Mouse (Mus musculus) cerebellum, adult 9-11 months (tissue): ENCODE results near the gene Izumo1.

ENCODE experiments used
- DNase-seq: peaks from one replicate; pipeline ENCODE4 v3.0.0; 2022

Izumo1 gene

GRCm38 (mm10) chr7:45619592-45619991 lies 2.0 kb upstream of the Izumo1 start:
- DNase-seq, result no peak

DNA sequence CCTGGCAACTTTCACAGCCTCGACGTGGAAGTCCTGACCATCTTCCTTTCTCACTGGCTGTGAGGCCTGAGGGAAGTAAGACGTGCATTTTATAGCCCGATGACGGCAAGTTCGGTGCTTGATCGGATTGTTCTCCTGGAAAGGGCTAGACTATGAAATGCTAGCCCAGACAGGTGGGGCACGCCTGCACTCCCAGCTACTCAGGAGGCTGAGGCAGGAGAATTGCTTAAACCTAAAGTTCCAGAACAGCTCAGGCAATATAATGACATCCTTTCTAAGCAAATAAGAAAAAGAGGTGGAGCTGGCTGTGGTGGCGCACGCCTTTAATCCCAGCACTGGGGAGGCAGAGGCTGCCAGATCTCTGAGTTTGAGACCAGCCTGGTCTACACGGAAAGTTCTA lies 1.9 kb downstream of the Izumo1 start:
- no peak for DNase-seq

DNA sequence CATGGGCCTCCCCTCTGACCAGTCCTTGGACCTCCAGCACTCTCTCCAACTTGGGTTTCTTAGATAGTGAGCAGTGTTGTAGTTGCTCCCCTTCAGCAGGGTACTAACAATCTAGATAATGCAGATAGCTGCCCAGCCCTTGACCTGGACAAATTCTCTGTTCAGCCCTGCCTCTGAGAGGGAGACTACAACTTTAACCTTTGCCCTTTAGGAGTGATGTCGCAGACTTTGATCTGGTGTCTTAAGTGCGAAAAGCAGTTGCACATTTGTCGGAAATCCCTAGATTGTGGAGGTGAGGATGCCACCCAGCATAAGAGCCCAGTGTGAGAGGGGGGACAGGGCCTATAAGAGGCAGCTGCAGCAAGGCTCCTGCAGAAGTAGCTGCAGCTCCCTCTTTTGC lies 3.1 kb downstream of the Izumo1 start:
- no peak for DNase-seq

DNA sequence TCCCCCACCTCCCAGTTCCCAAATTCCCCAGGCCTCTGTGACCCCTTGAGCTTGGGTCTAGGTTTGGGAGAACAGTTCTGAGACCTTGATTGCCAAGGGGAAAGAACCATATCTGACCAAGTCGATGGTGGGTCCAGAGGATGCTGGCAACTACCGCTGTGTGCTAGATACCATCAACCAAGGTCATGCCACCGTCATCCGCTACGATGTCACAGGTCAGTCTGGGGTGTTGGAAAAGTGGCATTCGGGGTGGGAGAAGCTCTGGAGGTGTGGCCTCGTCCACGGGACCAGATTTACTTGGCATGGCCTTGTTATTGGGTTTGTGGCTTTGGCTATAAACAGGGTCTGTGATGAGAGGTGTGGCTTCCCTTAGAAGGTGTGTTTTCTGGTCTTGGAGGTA lies 3.9 kb downstream of the Izumo1 start:
- DNase-seq, result peak; percentile 29

DNA sequence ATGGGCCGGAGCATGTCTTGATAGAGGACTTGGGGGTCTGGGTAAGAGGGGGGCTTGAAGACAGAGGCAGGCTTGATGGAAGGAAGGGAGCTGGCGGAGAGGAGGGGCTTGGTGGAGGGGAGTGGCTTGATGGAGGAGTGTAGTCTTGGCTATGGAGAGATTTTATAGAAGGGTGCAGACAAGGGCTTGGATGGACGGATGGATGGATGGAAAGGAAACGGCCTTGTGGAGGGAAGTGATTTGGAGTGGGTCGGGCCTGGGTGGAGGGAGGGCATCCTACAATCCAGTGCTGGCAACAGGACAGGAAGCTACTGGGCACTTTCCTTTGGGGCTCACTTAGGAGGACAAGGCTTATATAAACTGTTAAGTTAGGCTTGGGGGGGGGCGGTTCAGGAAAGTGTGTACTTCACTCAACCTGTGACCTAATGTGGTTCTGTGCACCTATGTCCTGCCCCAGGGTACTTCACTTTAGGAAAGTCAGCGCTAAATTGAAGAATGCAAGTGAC lies 5.0 kb downstream of the Izumo1 start:
- no peak for DNase-seq

DNA sequence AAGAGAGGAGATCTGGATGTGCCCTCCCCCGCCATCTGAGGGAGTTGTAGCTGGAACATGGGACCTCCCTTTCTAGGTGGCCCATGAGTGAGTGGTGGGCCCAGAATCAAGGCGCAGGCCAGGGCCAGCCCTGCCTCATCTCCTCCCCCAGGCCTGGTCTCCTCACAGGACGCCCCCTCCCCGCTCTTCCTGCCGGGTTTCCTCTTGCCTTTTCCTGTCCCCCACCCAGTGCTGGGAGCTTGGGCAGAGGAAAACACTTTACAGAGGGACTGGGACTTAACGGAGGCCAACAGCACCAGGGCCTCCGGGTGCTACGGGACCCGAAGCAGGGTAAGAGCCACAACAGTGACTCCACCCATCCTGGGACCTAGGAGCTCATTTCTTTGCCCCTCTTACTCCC lies 5.7 kb downstream of the Izumo1 start, which contains the start of gene Rasip1:
Gene Rasip1 (plus strand): TSS at position 228 of the 400 bp plus-strand sequence.
- DNase-seq, result no peak

DNA sequence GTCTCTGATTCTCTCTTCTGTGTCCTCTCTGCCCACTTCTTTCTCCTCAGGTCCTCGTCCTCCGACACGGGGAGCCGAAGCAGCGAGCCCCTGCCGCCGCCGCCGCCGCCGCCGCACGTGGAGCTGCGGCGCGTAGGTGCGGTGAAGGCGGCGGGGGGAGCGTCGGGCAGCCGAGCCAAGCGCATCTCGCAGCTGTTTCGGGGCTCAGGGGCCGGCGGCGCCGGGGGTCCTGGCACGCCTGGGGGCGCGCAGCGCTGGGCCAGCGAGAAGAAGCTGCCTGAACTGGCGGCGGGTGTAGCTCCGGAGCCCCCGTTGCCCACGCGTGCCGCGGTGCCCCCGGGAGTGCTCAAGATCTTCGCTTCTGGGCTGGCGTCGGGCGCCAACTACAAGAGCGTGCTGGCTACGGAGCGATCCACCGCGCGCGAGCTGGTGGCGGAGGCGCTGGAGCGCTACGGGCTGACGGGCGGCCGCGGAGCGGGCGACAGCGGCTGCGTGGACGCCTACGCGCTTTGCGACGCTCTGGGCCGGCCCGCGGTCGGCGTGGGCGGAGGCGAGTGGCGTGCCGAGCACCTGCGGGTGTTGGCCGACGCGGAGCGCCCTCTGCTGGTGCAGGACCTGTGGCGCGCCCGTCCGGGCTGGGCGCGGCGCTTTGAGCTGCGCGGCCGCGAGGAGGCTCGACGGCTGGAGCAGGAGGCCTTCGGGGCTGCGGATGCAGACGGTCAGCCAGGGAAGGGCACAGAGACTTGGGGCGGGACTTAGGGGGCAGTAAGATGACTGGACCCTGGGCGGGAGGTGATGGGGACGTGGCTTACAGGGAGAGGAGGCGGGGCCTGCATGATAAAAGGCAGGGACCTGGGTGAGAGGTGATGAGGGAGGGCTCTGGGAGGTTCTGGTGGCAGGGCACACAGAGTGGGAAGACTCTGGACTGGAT lies 7.0 kb downstream of the Izumo1 start:
- DNase-seq, result peak; percentile 94

- peak; percentile 66 for DNase-seq
These were observed 8.7 kb downstream of the Izumo1 start for GRCm38 (mm10) chr7:45630064-45630907.

GRCm38 (mm10) chr7:45632499-45632898 lies 10.9 kb downstream of the Izumo1 start:
- DNase-seq, result peak; percentile 85

GRCm38 (mm10) chr7:45634946-45635681 lies 13.5 kb downstream of the Izumo1 start:
- peak; percentile 43 for DNase-seq

GRCm38 (mm10) chr7:45635711-45636688 lies 14.4 kb downstream of the Izumo1 start:
- DNase-seq, result peak; percentile 53

DNA sequence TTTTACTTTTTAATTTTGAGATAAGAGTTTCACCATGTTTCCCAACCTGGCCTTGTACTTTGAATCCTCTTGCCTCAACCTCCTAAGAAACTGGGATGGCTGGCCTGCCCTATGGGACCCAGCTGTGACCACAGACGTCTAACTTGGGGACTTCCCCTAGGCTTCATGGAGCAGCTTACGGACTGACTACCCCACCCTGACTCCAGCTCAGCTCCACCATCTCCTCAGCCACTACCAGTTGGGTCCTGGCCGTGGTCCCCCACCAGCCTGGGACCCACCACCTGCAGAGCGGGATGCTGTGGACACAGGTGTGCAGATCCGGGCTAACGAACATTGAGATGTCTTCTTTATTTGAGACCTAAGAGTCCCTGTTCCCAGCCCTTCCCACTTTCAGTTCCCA lies 16.1 kb downstream of the Izumo1 start:
- peak; percentile 67 for DNase-seq

- DNase-seq, result peak; percentile 99
These were observed 17.2 kb downstream of the Izumo1 start for GRCm38 (mm10) chr7:45638623-45639401.

- peak; percentile 81 for DNase-seq
These were observed 18.0 kb downstream of the Izumo1 start, which contains the start of gene Mamstr for GRCm38 (mm10) chr7:45639561-45640027. Mamstr (plus strand) TSS chr7:45639977.

DNA sequence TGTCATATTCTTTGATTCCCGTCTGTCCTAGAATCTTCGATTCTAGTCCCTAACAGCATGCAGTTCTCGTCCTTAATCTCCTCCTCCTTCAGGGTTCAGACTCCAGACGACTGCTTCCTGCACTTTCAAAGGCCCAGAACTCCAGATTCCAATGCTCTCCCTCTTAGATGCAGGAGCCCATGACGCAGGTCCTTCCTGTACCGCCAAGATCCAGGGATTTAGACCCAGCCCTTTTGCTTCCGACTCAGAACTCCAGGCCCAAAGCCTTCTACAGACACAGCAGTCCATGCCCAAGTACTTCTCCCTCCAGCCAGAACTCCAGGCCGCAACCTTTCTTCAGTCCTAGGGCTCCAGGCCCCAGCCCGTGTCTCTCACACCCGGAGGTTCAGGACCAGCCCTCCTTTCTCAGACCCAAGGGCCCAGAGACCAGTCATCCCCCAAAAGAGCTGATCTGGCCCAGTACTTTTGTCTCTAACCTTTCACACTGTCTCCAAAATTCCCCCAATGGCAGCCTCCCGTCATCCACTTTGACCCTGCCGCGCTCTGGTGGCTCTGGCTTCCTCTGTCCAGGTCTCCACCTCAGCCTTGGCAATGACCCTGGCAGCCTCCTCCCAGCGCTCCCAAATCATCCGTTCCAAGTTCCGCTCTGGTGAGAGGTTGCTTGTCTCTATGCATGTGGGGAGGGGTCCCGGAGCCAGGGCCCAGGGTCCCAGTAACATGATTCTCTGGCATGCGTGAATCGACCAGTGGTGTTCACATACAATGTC lies 18.8 kb downstream of the Izumo1 start:
- peak; percentile 72 for DNase-seq

DNA sequence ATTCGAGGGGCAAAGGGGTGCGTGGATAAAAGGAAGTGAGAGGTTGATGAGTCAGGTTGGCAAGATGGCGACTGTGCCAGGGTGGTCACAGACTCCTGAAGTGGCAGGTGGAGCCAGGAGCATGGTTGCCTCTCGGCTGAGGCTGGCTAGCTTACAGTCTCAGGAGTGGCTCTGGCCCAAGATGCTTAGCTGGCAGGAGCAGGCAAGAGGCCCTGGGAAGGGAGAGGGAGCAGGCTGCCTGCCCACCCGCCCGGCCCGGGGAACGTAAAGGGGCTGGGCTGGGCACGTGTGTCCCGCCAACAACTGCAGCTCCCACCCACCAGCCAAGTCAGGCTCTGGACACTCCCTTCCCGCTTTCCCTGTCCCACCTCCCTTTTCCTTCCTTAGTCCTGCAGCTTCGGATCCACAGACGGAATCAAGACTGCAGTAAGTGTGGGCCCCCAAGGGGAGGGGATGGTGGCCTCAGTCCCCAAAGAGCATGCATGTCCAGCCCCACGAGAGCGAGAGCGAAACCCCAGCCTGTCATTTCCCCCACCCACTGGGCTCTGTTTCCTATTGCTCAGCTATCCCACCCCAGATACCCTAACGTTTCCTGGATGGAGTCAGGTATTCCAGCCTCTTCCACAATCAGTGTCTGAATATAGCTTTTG lies 19.9 kb downstream of the Izumo1 start:
- peak; percentile 79 for DNase-seq

DNA sequence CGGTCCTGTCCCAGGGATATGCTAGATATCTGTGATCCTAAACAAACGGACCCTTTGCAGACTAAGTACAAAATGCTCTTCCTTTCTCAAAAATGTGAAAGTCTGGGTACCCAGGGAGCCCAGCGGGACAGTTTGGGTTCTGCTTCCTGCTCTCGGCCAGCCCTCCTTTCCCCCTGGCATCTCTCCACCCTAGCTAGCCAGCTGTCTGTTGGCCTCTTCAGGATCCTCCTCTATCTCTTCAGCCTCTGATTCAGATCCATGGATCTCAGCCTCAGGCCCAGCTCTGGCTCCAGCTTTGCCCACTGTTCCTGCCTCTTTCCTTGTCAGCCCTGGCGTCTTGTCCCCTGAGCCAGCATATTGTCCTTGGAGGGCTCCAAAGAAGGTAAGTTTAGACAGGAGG lies 20.5 kb downstream of the Izumo1 start:
- peak; percentile 78 for DNase-seq

GRCm38 (mm10) chr7:45642503-45643255 lies 21.1 kb downstream of the Izumo1 start:
- DNase-seq, result no peak
